In genomic region chr4:53174906-53175305, GRCm38 (mm10) we compare ENCODE assay signal across 25 mouse cellular contexts.
"Had no signal": no experiment of that assay in that cellular context is flagged by ENCODE, and none has a peak within 500 bp of the region (broad histone marks: within the 10 kb centered on the region; RNA-seq: fewer than 3 reads in every experiment).

No protein-coding gene starts in this region.

- H3K4me1 ChIP-seq: heart, embryonic 12.5 days; hindbrain, embryonic 10.5 days; hindbrain, embryonic 12.5 days; intestine, embryonic 15.5 days had no signal

- H3K27me3 ChIP-seq: heart, embryonic 12.5 days; hindbrain, embryonic 12.5 days; intestine, embryonic 15.5 days; limb, embryonic 13.5 days; limb, embryonic 15.5 days had no signal

- H3K27ac ChIP-seq: gastrocnemius, adult 2 months; heart, embryonic 10.5 days; hindbrain, embryonic 10.5 days; hindbrain, embryonic 12.5 days; hindbrain, embryonic 14.5 days; intestine, embryonic 15.5 days; limb, embryonic 13.5 days; limb, embryonic 15.5 days had no signal

- H3K4me3 ChIP-seq: gastrocnemius, adult 2 months; heart, embryonic 10.5 days; heart, embryonic 12.5 days; hindbrain, embryonic 10.5 days; hindbrain, embryonic 12.5 days; intestine, embryonic 15.5 days; limb, embryonic 13.5 days; limb, embryonic 15.5 days had no signal

- ATAC-seq: hindbrain, embryonic 16.5 days; inflammation-experienced regulatory T-cells, adult 6 months; intestine, embryonic 15.5 days; intestine, postnatal 0 days had no signal

- H3K36me3 ChIP-seq: heart, embryonic 10.5 days; heart, embryonic 12.5 days; hindbrain, embryonic 10.5 days; hindbrain, embryonic 12.5 days; intestine, embryonic 15.5 days; limb, embryonic 13.5 days; limb, embryonic 15.5 days had no signal

- H3K9ac ChIP-seq: heart, embryonic 12.5 days; hindbrain, embryonic 12.5 days; hindbrain, embryonic 14.5 days; intestine, embryonic 15.5 days; limb, embryonic 13.5 days; limb, embryonic 15.5 days had no signal

- H3K9me3 ChIP-seq: heart, embryonic 10.5 days; heart, embryonic 12.5 days; hindbrain, embryonic 10.5 days; hindbrain, embryonic 12.5 days; intestine, embryonic 15.5 days; limb, embryonic 13.5 days; limb, embryonic 15.5 days had no signal

- H3K4me2 ChIP-seq: heart, embryonic 12.5 days; hindbrain, embryonic 12.5 days; hindbrain, embryonic 14.5 days; intestine, embryonic 15.5 days; limb, embryonic 13.5 days; limb, embryonic 15.5 days had no signal

- DNase-seq: gastrocnemius, adult 2 months; gastrocnemius, postnatal 10 days; gastrocnemius, postnatal 25 days; heart, adult 18-20 months; heart, postnatal 10 days; heart, postnatal 4 days; kidney, adult 18-20 months; kidney, adult 8-10 months; kidney, postnatal 10 days; kidney, postnatal 25 days; kidney, postnatal 4 days; layer of hippocampus, adult 9-11 months; layer of hippocampus, postnatal 36 days; left cerebral cortex, postnatal 4 days had no signal
